Mouse (Mus musculus) limb, embryonic 14.5 days (tissue): ENCODE results near the gene Cend1. TPM values are rescaled to one million over a fixed set of nuclear protein-coding genes. Genes with fewer than 3 reads are reported as not detected.
A peak's percentile ranks its signal among the peaks of the same experiment; 100 is the strongest.
"Not testable (repeated sequence)": the region's sequence is repeated elsewhere in the genome, so short reads cannot be mapped to it uniquely, and the experiment has no call there.

Experiments
- ATAC-seq: fragments of 200-750 bp; cut with Nextera tagmentation; 2 replicates; pipeline ENCODE4 v1.8.0; 2017; ENCODE audit warnings: low read depth, moderate number of reproducible peaks, moderate TSS enrichment; ENCODE audit not compliant: low FRiP score
- DNase-seq: peaks from one replicate; pipeline ENCODE4 v3.0.0-alpha.2; 2015; ENCODE audit warnings: low spot score
- H3K27ac ChIP-seq: fragments of 300-500 bp; sonication (generic); replicated peaks from 2 replicates; pipeline ENCODE4 v1.5.1; 2014; ENCODE audit warnings: low read depth, mild to moderate bottlenecking, low read length, moderate library complexity, mixed read lengths
- H3K27me3 ChIP-seq: fragments of 300-500 bp; sonication (generic); 2 replicates; pipeline ENCODE4 v1.6.1; 2014; ENCODE audit warnings: low read length, mixed read lengths; ENCODE audit not compliant: control insufficient read depth, insufficient read depth
- H3K36me3 ChIP-seq: fragments of 300-500 bp; sonication (generic); 2 replicates; pipeline ENCODE4 v1.6.1; 2014; ENCODE audit warnings: mild to moderate bottlenecking, low read length, moderate library complexity, mixed read lengths; ENCODE audit not compliant: control insufficient read depth, insufficient read depth
- H3K4me1 ChIP-seq: fragments of 300-500 bp; sonication (generic); 2 replicates; pipeline ENCODE4 v1.6.1; 2014; ENCODE audit warnings: antibody characterized with exemption, low read length, mixed read lengths; ENCODE audit not compliant: control insufficient read depth, insufficient read depth
- H3K4me2 ChIP-seq: fragments of 300-500 bp; sonication (generic); replicated peaks from 2 replicates; pipeline ENCODE4 v1.6.1; 2014; ENCODE audit warnings: low read depth, mild to moderate bottlenecking, low read length, moderate library complexity; ENCODE audit not compliant: severe bottlenecking
- H3K4me3 ChIP-seq: fragments of 300-500 bp; sonication (generic); replicated peaks from 2 replicates; pipeline ENCODE4 v1.5.1; 2014; ENCODE audit warnings: low read length
- H3K9ac ChIP-seq: fragments of 300-500 bp; sonication (generic); 2 replicates; pipeline ENCODE4 v1.6.1; 2014; ENCODE audit warnings: mild to moderate bottlenecking, low read depth, low read length, moderate library complexity; ENCODE audit not compliant: severe bottlenecking
- H3K9me3 ChIP-seq: fragments of 300-500 bp; sonication (generic); 2 replicates; pipeline ENCODE4 v1.6.1; 2016; ENCODE audit warnings: low read length; ENCODE audit not compliant: control insufficient read depth
- POLR2A ChIP-seq: fragments of 200-500 bp; IDR thresholded peaks from 2 replicates; pipeline ENCODE4 v1.8.0; 2012; ENCODE audit warnings: inconsistent platforms, mild to moderate bottlenecking, moderate library complexity, borderline replicate concordance; ENCODE audit not compliant: insufficient read depth, insufficient read length; ENCODE audit errors: extremely low read depth
- WGBS: fragments of 180-500 bp; shearing (Covaris S2); extraction: QIAGEN DNeasy Blood & Tissue Kit; methylation state at CpG from one replicate; pipeline ENCODE4 v1.1.7; 2014; 5-methylcytosine and 5-hydroxymethylcytosine counted together
- polyA plus RNA-seq, 2 experiments: library from polyadenylated mRNA; depleted of rRNA in 1 of 2; stranded (reverse) in 1 of 2; unstranded in 1 of 2; fragments of >200 nt; fragmentation: Nextera tagmentation in 1 of 2; extraction: Ambion mirVana in 1 of 2; gene quantifications; 2 replicates each; pipeline versions ENCODE4 v1.2.1 to v1.2.3; 2012 to 2014

Gene Cend1
- polyA plus RNA-seq, 2 experiments, result 0.66 to 1.8 TPM

DNA sequence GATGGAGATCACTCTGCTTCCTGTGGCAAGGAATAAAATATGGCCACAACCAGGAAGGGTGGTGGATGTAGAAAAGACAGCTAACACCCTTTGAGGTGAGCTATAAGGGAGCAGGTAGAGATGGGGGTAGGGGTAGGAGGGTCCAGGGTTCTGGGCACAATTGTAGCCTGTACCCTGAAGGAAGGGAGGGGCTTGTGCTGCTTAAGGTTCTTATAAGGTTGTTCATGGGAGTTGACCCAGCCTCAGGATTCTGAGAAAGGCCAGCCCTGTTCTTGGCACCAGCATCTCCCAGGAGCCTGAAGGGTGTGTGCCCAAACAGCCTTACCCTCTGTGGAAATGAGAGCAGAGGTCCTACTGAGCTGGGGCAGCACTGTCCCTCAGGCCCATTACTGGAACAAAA lies 22.6 kb upstream of the Cend1 start:
- no peak for TF ChIP-seq POLR2A
- H3K27me3 ChIP-seq, result no peaks in the 10 kb centered on the region
- peaks cover 15% of the 10 kb centered on the region for H3K4me1 ChIP-seq
- no peak for ATAC-seq
- no peaks in the 10 kb centered on the region for H3K9me3 ChIP-seq
- no peak overlapping the region for H3K9ac ChIP-seq
- no peak overlapping the region for H3K4me2 ChIP-seq
- DNase-seq, result no peak
- no peak overlapping the region for H3K27ac ChIP-seq
- H3K4me3 ChIP-seq, result no peak overlapping the region
- H3K36me3 ChIP-seq, result peaks cover 42% of the 10 kb centered on the region

DNA sequence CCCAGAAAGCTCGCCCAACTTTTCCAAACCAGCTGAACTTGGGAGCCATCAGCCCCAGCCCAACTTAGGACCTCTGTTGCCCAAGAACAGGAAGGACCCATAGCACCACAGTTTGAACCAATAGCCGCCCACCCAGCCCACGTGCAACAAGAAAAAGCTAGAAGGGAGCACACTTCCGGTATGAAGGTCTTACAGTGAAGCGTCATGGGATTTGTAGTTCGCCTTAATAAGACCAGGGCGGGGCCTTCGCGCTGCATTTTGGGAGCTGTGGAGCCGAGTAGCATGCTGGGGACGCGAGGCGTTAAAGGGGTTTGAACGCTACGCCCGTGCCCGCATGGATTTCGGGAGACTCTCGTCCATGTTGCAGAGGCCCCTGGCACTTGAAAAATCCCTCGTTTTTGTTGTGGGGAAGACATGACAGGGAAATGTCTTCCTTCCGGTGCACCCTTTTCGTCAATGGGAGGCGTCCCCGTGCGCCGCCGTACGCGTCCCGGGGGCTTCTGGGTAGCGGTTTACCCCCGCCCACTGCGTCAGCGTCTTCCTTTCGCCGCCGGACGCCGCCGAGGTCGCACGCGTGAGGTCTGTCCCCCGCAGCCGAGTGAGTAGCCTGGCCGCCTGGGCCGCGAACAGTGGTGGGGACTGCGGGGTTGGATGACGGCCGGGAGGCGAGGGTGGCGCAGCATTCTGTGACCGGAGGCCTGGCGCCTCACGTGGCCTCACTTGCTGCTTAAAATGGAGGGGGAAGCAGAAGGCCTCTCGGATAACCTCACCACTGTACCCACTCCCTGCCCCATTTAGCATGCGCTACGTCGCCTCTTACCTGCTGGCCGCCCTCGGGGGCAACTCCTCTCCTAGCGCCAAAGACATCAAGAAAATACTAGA lies 18.1 kb upstream of the Cend1 start, which contains the start of gene Rplp2:
Rplp2 (plus strand) TSS at position 261 of the 882 bp plus-strand sequence.
- H3K9me3 ChIP-seq, result no peaks in the 10 kb centered on the region
- H3K4me2 ChIP-seq, result peak within 1 kb of the TSS; percentile 57
- peak within 1 kb of the TSS; percentile 86 for H3K9ac ChIP-seq
- peaks cover 27% of the 10 kb centered on the region for H3K4me1 ChIP-seq
- peak within 1 kb of the TSS; percentile 86 for H3K4me3 ChIP-seq
- H3K27ac ChIP-seq, result peak within 1 kb of the TSS; percentile 75
- ATAC-seq (peak; percentile 91), DNase-seq (peak; percentile 98)
- TF ChIP-seq POLR2A, result peak; percentile 76; the same call in 1 of the 2 replicates
- WGBS, result under 1% methylated on average over 57 of the region's 63 CpGs
- peaks cover 42% of the 10 kb centered on the region for H3K36me3 ChIP-seq
- no peaks in the 10 kb centered on the region for H3K27me3 ChIP-seq

DNA sequence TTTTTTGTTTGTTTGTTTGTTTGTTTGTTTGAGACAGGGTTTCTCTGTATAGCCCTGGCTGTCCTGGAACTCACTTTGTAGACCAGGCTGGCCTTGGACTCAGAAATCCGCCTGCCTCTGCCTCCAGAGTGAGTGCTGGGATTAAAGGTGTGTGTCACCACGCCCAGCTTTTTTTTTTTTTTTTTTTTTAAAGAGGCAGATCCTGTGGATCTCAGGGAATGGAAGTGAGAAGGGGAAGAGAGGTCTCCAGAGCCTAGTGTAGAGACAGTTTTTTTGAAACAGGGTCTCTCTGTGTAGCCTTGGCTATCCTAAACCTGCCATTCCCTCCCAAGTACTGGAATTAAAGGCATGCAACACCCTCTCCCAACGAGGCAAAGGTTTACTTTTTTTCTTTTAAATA lies 17.1 kb upstream of the Cend1 start:
- H3K9ac ChIP-seq, H3K4me3 ChIP-seq, H3K27me3 ChIP-seq, H3K4me2 ChIP-seq, H3K27ac ChIP-seq, DNase-seq, ATAC-seq, H3K9me3 ChIP-seq: not testable (repeated sequence)
- Histone ChIP-seq H3K4me1 (peaks cover 29% of the 10 kb centered on the region), H3K36me3 (peaks cover 39% of the 10 kb centered on the region)
- WGBS, result 86% methylated on average over 3 of the region's 3 CpGs

DNA sequence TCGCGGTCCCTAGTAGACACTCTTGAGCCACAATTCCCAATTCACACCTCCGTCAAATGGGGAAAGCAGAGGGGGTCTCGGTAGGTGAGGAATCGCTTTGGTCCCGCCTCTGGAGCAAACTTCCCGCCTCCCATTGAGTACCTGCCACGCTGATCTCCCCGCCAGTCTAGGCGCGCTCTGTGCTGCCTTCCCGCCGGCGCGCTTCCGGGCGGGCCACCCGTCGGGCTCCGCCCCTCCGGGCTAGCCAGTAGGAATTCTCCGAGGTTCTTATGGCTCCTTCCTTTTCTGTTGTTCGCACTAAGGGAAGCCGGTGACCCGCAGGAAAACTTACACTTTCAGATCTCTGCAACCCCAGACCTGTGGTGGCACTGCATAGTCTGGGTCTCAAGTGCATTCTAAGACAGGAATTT lies 14.5 kb upstream of the Cend1 start, which contains the start of gene Pidd1:
Pidd1 (minus strand) TSS at position 198 of the 410 bp plus-strand sequence.
- peak; percentile 84 for DNase-seq
- H3K4me3 ChIP-seq, result peak within 1 kb of the TSS; percentile 45
- H3K4me2 ChIP-seq, result peak within 1 kb of the TSS; percentile 81
- 0 out of 2 replicates have a peak within 1 kb of the TSS, but pooled peaks have one; percentile 48 for H3K27ac ChIP-seq
- peaks cover 29% of the 10 kb centered on the region for H3K36me3 ChIP-seq
- TF ChIP-seq POLR2A, result peak; percentile 46; the same call in 1 of the 2 replicates
- H3K9ac ChIP-seq, result peak within 1 kb of the TSS; percentile 57
- 0% methylated on average over 25 of the region's 25 CpGs for WGBS
- peak; percentile 51; the same call in 1 of the 2 replicates for ATAC-seq
- no peaks in the 10 kb centered on the region for H3K9me3 ChIP-seq
- peaks cover 27% of the 10 kb centered on the region for H3K4me1 ChIP-seq
- H3K27me3 ChIP-seq, result no peaks in the 10 kb centered on the region

DNA sequence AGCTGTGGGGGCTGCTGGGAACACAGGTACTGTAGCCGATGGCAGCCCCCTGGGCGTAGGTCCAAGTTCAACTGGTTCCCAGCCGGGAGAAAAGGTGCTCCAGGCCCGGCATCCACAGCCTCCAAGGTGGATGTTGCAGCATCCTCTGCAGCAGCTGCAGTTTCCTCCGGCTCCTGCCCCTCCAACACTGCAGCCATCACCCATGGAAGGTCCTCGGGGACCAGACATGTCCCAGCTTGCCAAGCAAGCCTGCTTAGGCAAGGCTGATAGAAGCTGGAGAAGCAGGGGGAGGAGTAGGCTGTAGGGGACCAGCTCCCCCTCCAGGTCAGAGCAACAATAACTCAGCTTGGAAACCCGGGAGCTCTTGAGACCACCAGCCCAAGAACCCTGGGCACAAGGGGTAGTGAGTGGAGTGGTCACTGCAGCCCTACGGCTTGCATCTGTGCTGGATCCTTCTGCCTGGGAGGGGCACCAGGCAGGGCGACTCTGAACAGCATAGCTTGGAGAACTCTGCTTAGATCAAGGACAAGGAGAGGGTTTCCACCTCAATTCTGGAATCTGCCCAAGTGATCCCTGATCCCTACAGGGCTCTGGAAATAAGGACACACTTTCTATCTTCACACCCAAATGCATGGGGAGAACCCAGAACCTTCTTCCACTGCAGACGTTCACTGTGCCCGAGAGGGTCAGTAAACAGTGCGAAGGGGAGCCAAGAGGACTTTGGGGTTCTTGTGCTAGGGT lies 14.0 kb upstream of the Cend1 start:
- peak overlapping the region; percentile 57 for H3K9ac ChIP-seq
- H3K27me3 ChIP-seq, result no peaks in the 10 kb centered on the region
- no peak for DNase-seq
- H3K9me3 ChIP-seq, result no peaks in the 10 kb centered on the region
- no peak for ATAC-seq
- whole genome bisulfite sequencing, result 15% methylated on average over 12 of the region's 12 CpGs
- peaks cover 21% of the 10 kb centered on the region for H3K4me1 ChIP-seq
- H3K27ac ChIP-seq, result no peak overlapping the region
- TF ChIP-seq POLR2A, result no peak
- H3K4me2 ChIP-seq, result peak overlapping the region; percentile 81
- peaks cover 23% of the 10 kb centered on the region for H3K36me3 ChIP-seq
- H3K4me3 ChIP-seq, result peak overlapping the region; percentile 45
